Mouse (Mus musculus): Measurements from ENCODE around the gene Grip1. TPM values are rescaled to one million over a fixed set of nuclear protein-coding genes. Genes with fewer than 3 reads are reported as not detected.

Grip1 gene
- polyA plus RNA-seq, 1 experiment from 2014 or later: 4.4 TPM

DNA sequence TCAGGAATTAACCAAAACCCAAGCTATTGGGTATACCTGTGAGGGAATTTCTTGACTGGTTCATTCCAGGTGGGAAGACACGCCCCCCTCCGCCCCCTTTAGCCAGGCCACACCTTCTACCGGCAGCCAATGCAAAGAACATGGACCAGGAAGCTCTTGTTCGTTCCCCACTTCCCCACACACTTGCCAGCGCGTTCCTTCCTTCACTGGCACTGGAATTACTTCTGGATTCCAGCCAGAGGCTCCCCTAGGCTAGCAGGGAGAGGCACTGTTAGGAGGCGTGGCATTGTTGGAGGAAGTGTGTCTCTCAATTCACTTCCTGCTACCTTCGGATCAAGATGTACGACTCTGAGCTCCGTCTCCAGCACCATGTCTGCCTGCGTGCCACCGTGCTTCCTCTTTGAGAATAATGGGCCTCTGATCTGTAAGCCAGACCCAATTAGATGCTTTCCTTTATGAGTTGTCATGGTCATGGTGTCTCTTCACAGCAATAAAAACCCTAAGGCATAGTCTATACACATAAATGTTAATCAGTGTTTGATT, 682.5 kb downstream of the Grip1 start:
- H3K4me1 ChIP-seq: no peaks in the 10 kb centered on the region
- H3K27me3 ChIP-seq (ENCODE audit: insufficient read depth, poor library complexity, severe bottlenecking): no peaks in the 10 kb centered on the region
- H3K27ac ChIP-seq: no peak overlapping the region
- H3K36me3 ChIP-seq: no peaks in the 10 kb centered on the region
- H3K9me3 ChIP-seq: no peaks in the 10 kb centered on the region
- no peak overlapping the region for H3K4me3 ChIP-seq
- WGBS: 80% methylated on average over 12 of the region's 12 CpGs
- no peak for DNase-seq (ENCODE audit: low spot score)

Other genes starting within 250 kb of the Grip1 start
- gene Cand1, start 213.8 kb upstream of the Grip1 start, polyA plus RNA-seq (2016; fragmentation: Nextera tagmentation; extraction: Ambion mirVana): 66.9 and 72.8 TPM in 2 replicates